Mouse (Mus musculus) macrophage (primary cell): Measurements from ENCODE around the gene Ubqln2. TPM values are rescaled to one million over a fixed set of nuclear protein-coding genes. Genes with fewer than 3 reads are reported as not detected.

Source experiments
- H3K27ac ChIP-seq: fragments of 350-480 bp; formaldehyde crosslinking; 2 replicates; pipeline ENCODE4 v1.9.0; 2021
- H3K36me3 ChIP-seq: fragments of 350-480 bp; formaldehyde crosslinking; 2 replicates; pipeline ENCODE4 v1.9.0; 2021; ENCODE audit errors: inconsistent target
- H3K4me3 ChIP-seq: fragments of 350-480 bp; formaldehyde crosslinking; 2 replicates; pipeline ENCODE4 v1.9.0; 2021; ENCODE audit errors: inconsistent target
- H3K79me2 ChIP-seq: fragments of 350-480 bp; formaldehyde crosslinking; 2 replicates; pipeline ENCODE4 v1.9.0; 2021; ENCODE audit errors: inconsistent target
- WGBS: methylation state at CpG from one replicate; pipeline ENCODE4 v1.1.7; 2026; ENCODE audit warnings: inconsistent platforms; ENCODE audit not compliant: missing documents; 5-methylcytosine and 5-hydroxymethylcytosine counted together
- polyA plus RNA-seq: library from polyadenylated mRNA; stranded (reverse); fragments of 250-400 nt; gene quantifications from 3 replicates; pipeline ENCODE4 v1.2.4, GENCODE M21; 2018; ENCODE audit warnings: inconsistent platforms
- total RNA-seq, 78 experiments: library from RNA; depleted of rRNA; stranded (reverse); fragments of 250-400 nt; gene quantifications; 1 replicate in 9 of 78; 2 replicates in 24 of 78; 3 replicates in 43 of 78; 4 replicates in 2 of 78; pipeline ENCODE4 v1.2.4; 2018; ENCODE audit warnings: inconsistent platforms in 56 of 78

Ubqln2 gene
- total RNA-seq (2018; cell fraction: chromatin; rRNA removed): 1 to 10 TPM in 23 of 26 experiments, under 1 TPM in 3; 0.74 to 7.4 (median 1.9) TPM
- total RNA-seq (2018; cell fraction: cytosol; rRNA removed): 10 to 100 TPM; 17.6 to 53.4 (median 27.8) TPM
- 10 to 100 TPM in 13 of 26 experiments, 1 to 10 TPM in 13; 4.2 to 18.9 (median 9.8) TPM for total RNA-seq (2018; cell fraction: nucleus; rRNA removed)
- polyA plus RNA-seq: 30.1 to 34.3 TPM (median 32.6 TPM) in 3 replicates

- Histone ChIP-seq H3K27ac (peak within 1 kb of the TSS; percentile 61), H3K4me3 (peak within 1 kb of the TSS; percentile 46), H3K79me2 (peaks cover 19% of the 10 kb centered on the region), H3K36me3 (no peaks in the 10 kb centered on the region)
- 14% methylated on average over 34 of the region's 76 CpGs for WGBS
These were observed at the start of gene Ubqln2 for GRCm38 (mm10) chrX:153497688-153498516. Gene Ubqln2 (plus strand): TSS chrX:153498227.

DNA sequence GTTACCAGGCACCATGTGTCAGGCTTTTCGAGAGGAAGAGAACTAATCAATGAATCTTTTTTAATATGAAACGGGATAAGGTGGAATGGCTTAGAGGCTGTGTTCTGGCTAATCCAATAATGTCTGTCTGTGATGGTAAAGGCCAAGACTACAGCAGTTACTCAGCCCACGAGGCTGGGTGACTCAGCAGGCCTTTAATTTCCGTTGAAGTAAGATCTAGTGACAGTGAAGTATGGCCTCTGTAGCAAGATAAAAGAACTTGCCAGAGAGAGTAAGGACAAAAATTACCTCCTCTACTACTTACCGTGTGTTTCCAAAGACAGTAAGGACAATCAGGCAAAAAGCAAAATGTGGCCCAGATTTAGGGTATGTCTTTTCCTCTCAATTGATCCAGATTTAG, 46.1 kb upstream of the Ubqln2 start:
- Histone ChIP-seq H3K4me3 (no peak overlapping the region), H3K36me3 (no peaks in the 10 kb centered on the region), H3K79me2 (no peaks in the 10 kb centered on the region), H3K27ac (no peak overlapping the region)
- 50% methylated on average over 5 of the region's 5 CpGs for WGBS

DNA sequence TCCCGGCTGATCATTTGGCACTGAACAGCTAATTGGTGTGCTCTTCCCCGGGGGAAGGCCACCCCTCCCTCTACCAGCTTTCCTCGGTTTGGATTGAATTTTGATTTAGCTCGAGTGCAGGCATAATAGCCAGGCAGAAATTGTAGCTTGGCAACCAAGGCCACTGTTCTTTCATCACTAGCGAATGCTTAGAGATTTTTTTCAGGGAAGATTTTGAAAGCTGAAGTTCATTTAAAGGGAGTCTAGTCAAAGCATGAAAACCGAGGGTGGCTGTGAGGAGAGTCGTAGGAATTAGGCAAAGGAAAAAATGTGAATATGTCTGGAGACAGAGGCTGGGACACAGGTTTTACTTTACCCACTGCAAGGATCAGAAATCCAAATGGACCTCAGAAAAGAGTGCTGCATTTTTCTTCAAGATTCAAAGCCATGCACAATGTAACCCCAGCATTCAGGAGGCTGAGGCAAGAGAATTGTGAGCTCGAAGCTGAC, 21.2 kb upstream of the Ubqln2 start:
- Histone ChIP-seq H3K36me3 (no peaks in the 10 kb centered on the region), H3K4me3 (no peak overlapping the region), H3K79me2 (no peaks in the 10 kb centered on the region), H3K27ac (no peak overlapping the region)
- WGBS: 87% methylated on average over 8 of the region's 8 CpGs

GRCm38 (mm10) chrX:153492326-153492725, 5.7 kb upstream of the Ubqln2 start:
- H3K36me3 ChIP-seq: no peaks in the 10 kb centered on the region
- H3K27ac ChIP-seq: no peak overlapping the region
- no peaks in the 10 kb centered on the region for H3K79me2 ChIP-seq
- no peak overlapping the region for H3K4me3 ChIP-seq
- WGBS: 57% methylated on average over 3 of the region's 3 CpGs

GRCm38 (mm10) chrX:153498665-153499293, 752 bp downstream of the Ubqln2 start:
- no peak overlapping the region for H3K27ac ChIP-seq

DNA sequence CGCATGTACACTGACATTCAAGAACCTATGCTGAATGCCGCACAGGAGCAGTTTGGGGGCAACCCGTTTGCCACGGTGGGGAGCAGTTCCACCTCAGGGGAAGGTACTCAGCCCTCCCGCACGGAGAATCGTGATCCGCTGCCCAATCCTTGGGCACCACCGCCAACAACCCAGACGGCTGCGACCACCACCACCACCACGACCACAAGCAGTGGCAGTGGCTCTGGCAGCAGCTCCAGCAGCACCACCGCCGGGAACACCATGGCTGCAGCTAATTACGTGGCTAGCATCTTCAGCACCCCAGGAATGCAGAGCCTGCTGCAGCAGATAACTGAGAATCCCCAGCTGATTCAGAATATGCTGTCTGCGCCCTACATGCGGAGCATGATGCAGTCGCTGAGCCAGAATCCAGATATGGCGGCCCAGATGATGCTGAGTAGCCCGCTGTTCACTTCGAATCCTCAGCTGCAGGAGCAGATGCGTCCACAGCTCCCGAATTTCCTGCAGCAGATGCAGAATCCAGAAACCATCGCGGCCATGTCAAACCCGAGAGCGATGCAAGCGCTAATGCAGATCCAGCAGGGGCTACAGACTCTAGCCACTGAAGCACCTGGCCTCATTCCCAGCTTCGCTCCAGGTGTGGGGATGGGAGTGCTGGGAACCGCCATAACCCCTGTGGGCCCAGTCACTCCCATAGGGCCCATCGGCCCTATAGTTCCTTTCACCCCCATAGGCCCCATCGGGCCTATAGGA, 1.4 kb downstream of the Ubqln2 start:
- H3K36me3 ChIP-seq: no peaks in the 10 kb centered on the region
- WGBS: 84% methylated on average over 29 of the region's 32 CpGs
- H3K4me3 ChIP-seq: no peak overlapping the region
- H3K27ac ChIP-seq: no peak overlapping the region
- H3K79me2 ChIP-seq: peaks cover 19% of the 10 kb centered on the region

More at GRCm38 (mm10) chrX:153498665-153499293, 752 bp downstream of the Ubqln2 start:
- Histone ChIP-seq H3K79me2 (peaks cover 19% of the 10 kb centered on the region), H3K36me3 (no peaks in the 10 kb centered on the region), H3K4me3 (peak overlapping the region; percentile 22; the same call in 1 of the 2 replicates)
- 50% methylated on average over 17 of the region's 30 CpGs for WGBS

DNA sequence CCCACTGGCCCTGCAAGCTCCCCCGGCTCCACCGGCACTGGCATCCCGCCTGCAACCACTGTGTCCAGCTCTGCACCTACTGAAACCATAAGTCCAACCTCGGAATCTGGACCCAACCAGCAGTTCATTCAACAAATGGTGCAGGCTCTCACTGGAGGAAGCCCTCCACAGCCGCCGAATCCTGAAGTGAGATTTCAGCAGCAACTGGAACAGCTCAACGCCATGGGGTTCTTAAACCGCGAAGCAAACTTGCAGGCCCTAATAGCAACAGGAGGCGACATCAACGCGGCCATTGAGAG, 2.0 kb downstream of the Ubqln2 start:
- Histone ChIP-seq H3K4me3 (no peak overlapping the region), H3K27ac (no peak overlapping the region), H3K36me3 (no peaks in the 10 kb centered on the region), H3K79me2 (peaks cover 19% of the 10 kb centered on the region)
- 77% methylated on average over 12 of the region's 12 CpGs for WGBS

GRCm38 (mm10) chrX:153505954-153506353, 7.9 kb downstream of the Ubqln2 start:
- no peaks in the 10 kb centered on the region for H3K79me2 ChIP-seq
- WGBS: 54% methylated on average over 9 of the region's 9 CpGs

GRCm38 (mm10) chrX:153515491-153515890, 17.5 kb downstream of the Ubqln2 start:
- 88% methylated on average over 5 of the region's 5 CpGs for WGBS

More at GRCm38 (mm10) chrX:153505954-153506353, 7.9 kb downstream of the Ubqln2 start:
- Histone ChIP-seq H3K27ac (no peak overlapping the region), H3K36me3 (no peaks in the 10 kb centered on the region), H3K4me3 (no peak overlapping the region)

GRCm38 (mm10) chrX:153528399-153528798, 30.4 kb downstream of the Ubqln2 start:
- 19% methylated on average over 2 of the region's 2 CpGs for WGBS
- H3K79me2 ChIP-seq: no peaks in the 10 kb centered on the region
- H3K36me3 ChIP-seq: no peaks in the 10 kb centered on the region
- no peak overlapping the region for H3K4me3 ChIP-seq
- H3K27ac ChIP-seq: no peak overlapping the region

More at GRCm38 (mm10) chrX:153515491-153515890, 17.5 kb downstream of the Ubqln2 start:
- H3K36me3 ChIP-seq: no peaks in the 10 kb centered on the region
- no peaks in the 10 kb centered on the region for H3K79me2 ChIP-seq
- H3K4me3 ChIP-seq: no peak overlapping the region
- H3K27ac ChIP-seq: no peak overlapping the region

Other genes starting within 250 kb of the Ubqln2 start
- not detected in 3 replicates for gene Cypt3, start 60.4 kb downstream of the Ubqln2 start, polyA plus RNA-seq
- 9.9 to 26.5 TPM (median 25.8 TPM) in 3 replicates for gene Kctd12b, start 198.2 kb downstream of the Ubqln2 start, polyA plus RNA-seq
- 19.9 to 144 TPM (median 30.1 TPM) in 3 replicates for gene Nbdy, start 225.4 kb downstream of the Ubqln2 start, polyA plus RNA-seq